Mouse (Mus musculus): ENCODE measurements around the gene Klrg2.

- TF ChIP-seq POLR2A (IDR thresholded peaks at IDR 0.05; ENCODE audit: borderline replicate concordance, extremely low read depth, low read depth, low read length) (no peak), CTCF (IDR thresholded peaks at IDR 0.05; ENCODE audit: insufficient read depth, low read length) (no peak)
Observed at GRCm38 (mm10) chr6:38634461-38634860, 2.6 kb downstream of the Klrg2 start.

Data from lung, adult 2 months (tissue).